Mouse (Mus musculus) urinary bladder, postnatal 25 days (tissue): ENCODE measurements around the gene Eya2.

Experiments used
- DNase-seq: peaks from one replicate; pipeline ENCODE4 v3.0.0; 2022; ENCODE audit warnings: low spot score

Eya2 gene

GRCm38 (mm10) chr2:165820073-165820472 lies 225.2 kb downstream of the Eya2 start:
- DNase-seq = no peak

- no peak for DNase-seq
These were observed 225.8 kb downstream of the Eya2 start for GRCm38 (mm10) chr2:165820504-165821095.
